Mouse (Mus musculus) heart, embryonic 12.5 days (tissue): ENCODE measurements around the gene Tmem179. TPM values are rescaled to one million over a fixed set of nuclear protein-coding genes. Genes with fewer than 3 reads are reported as not detected.

Experiments
- ATAC-seq: fragments of 200-750 bp; cut with Nextera tagmentation; 2 replicates; pipeline ENCODE4 v1.8.0; 2017; ENCODE audit warnings: moderate TSS enrichment, moderate library complexity; ENCODE audit not compliant: insufficient number of reproducible peaks, low FRiP score
- H3K27ac ChIP-seq: fragments of 300-500 bp; sonication (generic); 2 replicates; pipeline ENCODE4 v1.5.1; 2016; ENCODE audit warnings: mild to moderate bottlenecking, moderate library complexity; ENCODE audit not compliant: poor library complexity, severe bottlenecking
- H3K27me3 ChIP-seq: fragments of 300-500 bp; sonication (generic); replicated peaks from 2 replicates; pipeline ENCODE4 v1.6.1; 2016; ENCODE audit warnings: mild to moderate bottlenecking, moderate library complexity
- H3K36me3 ChIP-seq: fragments of 300-500 bp; sonication (generic); 2 replicates; pipeline ENCODE4 v1.6.1; 2016; ENCODE audit warnings: mild to moderate bottlenecking, moderate library complexity
- H3K4me1 ChIP-seq: fragments of 300-500 bp; sonication (generic); replicated peaks from 2 replicates; pipeline ENCODE4 v1.6.1; 2016; ENCODE audit warnings: mild to moderate bottlenecking
- H3K4me2 ChIP-seq: fragments of 300-500 bp; sonication (generic); 2 replicates; pipeline ENCODE4 v1.6.1; 2016; ENCODE audit warnings: mild to moderate bottlenecking, moderate library complexity
- H3K4me3 ChIP-seq: fragments of 300-500 bp; sonication (generic); 2 replicates; pipeline ENCODE4 v1.5.1; 2016; ENCODE audit warnings: mild to moderate bottlenecking
- H3K9ac ChIP-seq: fragments of 300-500 bp; sonication (generic); 2 replicates; pipeline ENCODE4 v1.6.1; 2016; ENCODE audit warnings: mild to moderate bottlenecking, moderate library complexity
- H3K9me3 ChIP-seq: fragments of 300-500 bp; sonication (generic); replicated peaks from 2 replicates; pipeline ENCODE4 v1.6.1; 2016; ENCODE audit warnings: mild to moderate bottlenecking, moderate library complexity
- WGBS: fragments of 180-500 bp; shearing (Covaris S2); methylation state at CpG from one replicate; pipeline ENCODE4 v1.1.7; 2016; 5-methylcytosine and 5-hydroxymethylcytosine counted together
- polyA plus RNA-seq: library from polyadenylated mRNA; unstranded; fragments of >200 nt; fragmentation: Nextera tagmentation; extraction: Ambion mirVana; gene quantifications from 2 replicates; pipeline ENCODE4 v1.2.1, GENCODE M21; 2016

Gene Tmem179
- polyA plus RNA-seq, 1 experiment from 2014 or later: 0.88 TPM

DNA sequence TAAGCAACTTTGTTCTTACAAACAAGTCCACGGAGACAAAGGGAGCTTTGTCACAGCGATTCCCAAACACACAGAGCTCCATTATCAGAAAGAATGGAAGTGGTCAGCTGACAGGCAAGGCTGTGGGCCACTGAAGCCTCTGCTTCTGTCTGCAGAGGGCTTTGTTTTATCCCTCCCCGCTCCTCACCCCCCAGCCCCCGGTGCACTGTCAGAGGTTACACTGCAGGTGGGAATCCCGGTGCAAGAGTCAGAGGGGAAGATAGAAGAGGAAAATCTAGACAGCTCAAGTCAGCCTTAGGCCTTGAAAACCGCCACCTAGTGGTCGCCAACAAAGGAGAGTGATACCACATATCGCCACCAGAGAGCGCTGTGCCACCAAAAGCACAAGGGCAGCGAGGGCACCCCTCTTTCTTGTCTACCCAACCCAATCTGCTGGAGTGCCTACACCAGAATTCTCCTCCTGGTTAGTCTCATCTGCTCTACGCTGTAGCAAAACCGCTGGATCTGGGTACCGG, 35.4 kb upstream of the Tmem179 start:
- Histone ChIP-seq H3K4me1 (0 out of 2 replicates have a peak, but pooled peaks cover 3% of the 10 kb centered on the region), H3K27ac (no peak overlapping the region), H3K4me2 (no peak overlapping the region), H3K4me3 (no peak overlapping the region), H3K27me3 (0 out of 2 replicates have a peak, but pooled peaks cover under 1% of the 10 kb centered on the region), H3K9me3 (no peaks in the 10 kb centered on the region), H3K9ac (no peak overlapping the region), H3K36me3 (no peaks in the 10 kb centered on the region)
- ATAC-seq: peak; percentile 56; the same call in 1 of the 2 replicates
- WGBS: 7% methylated on average over 13 of the region's 13 CpGs

DNA sequence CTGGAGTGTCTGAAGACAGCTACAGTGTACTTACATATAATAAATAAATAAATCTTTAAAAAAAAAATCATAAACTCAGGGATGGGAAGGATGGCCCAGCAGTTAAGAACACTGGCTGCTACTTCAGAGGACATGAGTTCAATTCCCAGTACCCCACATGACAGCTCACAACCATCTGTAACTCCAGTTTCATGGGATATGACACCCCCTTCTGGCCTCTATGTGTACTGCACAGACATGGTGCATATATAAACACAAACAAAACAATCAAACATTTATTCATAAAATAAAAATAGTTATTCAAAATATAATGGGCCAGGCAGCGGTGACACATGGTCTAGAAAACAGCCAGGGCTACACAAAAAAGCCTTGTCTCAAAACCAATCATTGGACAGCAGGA, 32.7 kb upstream of the Tmem179 start:
- Histone ChIP-seq H3K27me3 (peaks cover 12% of the 10 kb centered on the region; the same call in 1 of the 2 replicates), H3K9ac (no peak overlapping the region), H3K9me3 (no peaks in the 10 kb centered on the region), H3K4me3 (no peak overlapping the region), H3K4me2 (no peak overlapping the region), H3K36me3 (no peaks in the 10 kb centered on the region), H3K27ac (no peak overlapping the region), H3K4me1 (0 out of 2 replicates have a peak, but pooled peaks cover 10% of the 10 kb centered on the region)
- 88% methylated on average over 1 of the region's 1 CpGs for WGBS
- no peak for ATAC-seq

DNA sequence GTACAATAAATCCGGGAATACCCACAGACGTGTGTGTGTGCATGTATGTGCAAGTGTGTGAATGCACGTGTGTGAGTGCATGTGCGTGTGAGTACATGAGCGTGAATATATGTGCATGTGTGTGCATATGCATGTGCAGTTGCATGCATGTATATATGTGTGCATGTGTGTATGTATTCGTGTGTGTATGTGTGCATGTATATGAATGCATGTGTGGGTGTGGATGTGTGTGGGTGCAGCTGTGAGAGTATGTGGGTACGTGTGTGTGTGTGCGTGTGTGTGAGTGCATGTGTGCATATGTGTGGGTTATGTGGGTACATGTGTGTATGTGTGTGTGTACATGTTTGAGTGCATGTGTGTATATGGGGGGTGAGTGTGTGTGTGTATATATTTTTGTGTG, 29.6 kb upstream of the Tmem179 start:
- Histone ChIP-seq H3K4me1 (peaks cover 22% of the 10 kb centered on the region), H3K4me3 (no peak overlapping the region), H3K36me3 (no peaks in the 10 kb centered on the region), H3K4me2 (no peak overlapping the region), H3K27ac (no peak overlapping the region), H3K9me3 (no peaks in the 10 kb centered on the region), H3K9ac (no peak overlapping the region), H3K27me3 (peaks cover 26% of the 10 kb centered on the region; the same call in 1 of the 2 replicates)
- ATAC-seq: no peak
- 90% methylated on average over 8 of the region's 8 CpGs for WGBS

DNA sequence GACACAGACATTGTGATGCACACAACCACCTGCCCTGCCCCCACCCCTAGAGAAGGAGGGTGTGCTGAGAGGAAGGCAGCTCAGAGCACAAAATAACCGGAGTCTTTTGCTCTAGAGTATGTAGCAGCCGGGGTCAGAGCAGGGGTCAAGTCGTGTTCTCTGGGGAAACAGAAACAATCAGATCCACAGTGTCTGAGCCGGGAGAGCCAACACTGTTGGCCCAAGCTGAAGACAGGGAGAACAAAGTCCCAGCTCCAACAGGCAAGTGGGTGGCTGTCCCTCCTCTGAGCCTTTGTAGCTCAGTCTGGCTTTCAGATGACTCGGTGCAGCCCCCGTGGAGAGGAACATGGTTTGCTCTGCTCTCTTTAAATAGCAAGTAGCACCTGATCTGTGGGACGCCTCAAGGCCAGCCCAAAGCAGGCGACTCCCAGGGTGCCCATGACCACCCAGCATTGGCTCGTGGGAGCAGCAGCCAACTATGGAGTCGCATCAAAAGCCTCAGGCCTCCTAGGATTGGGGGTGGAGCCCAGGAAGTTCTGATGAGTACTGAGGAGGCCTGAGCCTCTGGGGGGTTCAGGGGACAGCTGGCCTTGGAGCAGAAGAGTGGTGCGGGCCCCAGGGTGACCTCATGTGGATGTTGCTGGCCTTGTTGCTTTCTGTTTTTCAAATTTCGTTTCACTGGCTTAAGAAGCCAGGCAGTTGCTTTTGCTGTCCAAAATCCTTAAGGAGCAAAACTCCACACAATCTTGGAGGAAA, 28.6 kb upstream of the Tmem179 start:
- no peak for ATAC-seq
- WGBS: 34% methylated on average over 12 of the region's 12 CpGs
- Histone ChIP-seq H3K4me1 (peaks cover 27% of the 10 kb centered on the region), H3K27me3 (peaks cover 26% of the 10 kb centered on the region; the same call in 1 of the 2 replicates), H3K36me3 (no peaks in the 10 kb centered on the region), H3K9me3 (no peaks in the 10 kb centered on the region), H3K27ac (no peak overlapping the region), H3K4me3 (no peak overlapping the region), H3K9ac (no peak overlapping the region), H3K4me2 (no peak overlapping the region)

DNA sequence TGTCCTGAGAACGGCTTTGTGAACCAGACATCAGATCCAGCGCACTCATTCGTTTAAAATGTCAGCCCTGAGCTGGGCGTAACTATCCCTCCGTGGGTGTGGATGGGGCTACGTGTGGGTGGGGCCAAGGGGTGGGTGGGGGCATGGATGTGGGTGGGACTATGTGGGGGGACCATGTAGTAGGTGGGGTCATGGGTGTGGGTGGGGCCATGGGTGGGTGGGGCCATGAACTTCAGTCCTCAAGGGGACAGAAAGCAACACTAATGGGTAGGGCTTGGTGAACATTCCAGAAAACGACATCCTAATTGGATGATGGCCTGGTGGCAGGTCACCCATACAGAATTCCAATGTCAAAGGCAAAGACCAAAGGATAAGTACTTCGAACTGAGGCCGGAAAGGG, 27.4 kb upstream of the Tmem179 start:
- 69% methylated on average over 9 of the region's 9 CpGs for WGBS
- Histone ChIP-seq H3K4me1 (peaks cover 27% of the 10 kb centered on the region), H3K9ac (no peak overlapping the region), H3K36me3 (no peaks in the 10 kb centered on the region), H3K4me2 (no peak overlapping the region), H3K4me3 (no peak overlapping the region), H3K27me3 (peaks cover 31% of the 10 kb centered on the region; the same call in 1 of the 2 replicates), H3K9me3 (no peaks in the 10 kb centered on the region), H3K27ac (no peak overlapping the region)
- no peak for ATAC-seq

DNA sequence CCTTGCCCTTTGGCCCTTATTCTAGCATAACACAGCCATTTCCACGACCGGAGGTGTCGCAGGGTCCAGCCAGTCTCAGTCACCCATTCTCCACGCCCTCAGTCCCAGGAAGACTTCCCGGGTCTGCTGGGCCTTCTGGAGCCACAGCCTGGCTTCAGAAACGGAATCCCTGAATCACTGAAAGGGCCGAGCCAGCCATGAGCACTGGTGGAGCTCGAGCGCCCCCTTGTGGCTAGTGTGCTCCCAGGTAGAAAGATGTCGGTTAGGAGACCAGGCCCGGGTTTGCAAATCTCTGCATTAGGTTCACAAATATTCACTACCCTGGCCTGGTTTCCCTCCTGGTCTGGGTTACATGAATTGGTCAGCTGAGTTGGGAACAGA, 26.4 kb upstream of the Tmem179 start:
- Histone ChIP-seq H3K27me3 (peaks cover 39% of the 10 kb centered on the region), H3K4me1 (peaks cover 27% of the 10 kb centered on the region), H3K4me2 (no peak overlapping the region), H3K27ac (no peak overlapping the region), H3K9ac (no peak overlapping the region), H3K36me3 (no peaks in the 10 kb centered on the region), H3K9me3 (no peaks in the 10 kb centered on the region), H3K4me3 (no peak overlapping the region)
- ATAC-seq: peak; percentile 60
- 6% methylated on average over 11 of the region's 11 CpGs for WGBS

DNA sequence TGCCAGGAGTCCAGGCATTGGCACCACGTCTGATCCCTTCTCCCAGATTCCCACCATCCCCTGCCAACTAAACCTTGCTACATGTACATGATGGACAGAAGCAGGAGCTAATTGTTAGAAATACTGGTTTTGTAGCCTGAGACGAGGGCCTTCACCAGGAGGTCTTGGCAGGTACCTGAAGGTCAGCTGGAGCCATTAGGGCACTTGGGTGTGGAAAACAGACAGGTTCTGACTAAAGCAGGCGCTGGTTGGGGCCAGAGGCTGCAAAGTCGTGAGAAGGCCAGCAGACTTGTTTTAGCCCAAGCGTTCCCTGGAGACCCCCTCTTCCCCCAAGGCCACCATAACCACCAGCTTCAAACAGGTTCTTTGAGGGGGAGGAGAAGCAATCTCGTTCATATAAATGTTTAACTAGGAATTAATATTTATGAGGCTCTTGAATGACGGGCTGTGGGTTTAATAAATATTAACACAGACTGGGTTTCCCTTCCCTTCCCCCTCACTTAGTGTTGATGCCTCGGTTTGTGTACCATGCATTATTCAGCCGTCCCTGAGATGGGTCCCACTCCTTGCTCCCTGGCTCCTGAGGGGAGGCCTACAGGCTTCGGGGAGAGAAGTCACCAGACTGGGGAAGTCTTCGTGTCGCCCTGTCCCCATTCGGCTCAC, 25.8 kb upstream of the Tmem179 start:
- H3K27ac ChIP-seq: no peak overlapping the region
- H3K36me3 ChIP-seq: no peaks in the 10 kb centered on the region
- H3K4me2 ChIP-seq: no peak overlapping the region
- no peak for ATAC-seq
- WGBS: 74% methylated on average over 13 of the region's 13 CpGs
- H3K4me3 ChIP-seq: no peak overlapping the region
- H3K9me3 ChIP-seq: no peaks in the 10 kb centered on the region
- peaks cover 27% of the 10 kb centered on the region for H3K4me1 ChIP-seq
- H3K9ac ChIP-seq: no peak overlapping the region
- H3K27me3 ChIP-seq: peaks cover 39% of the 10 kb centered on the region

DNA sequence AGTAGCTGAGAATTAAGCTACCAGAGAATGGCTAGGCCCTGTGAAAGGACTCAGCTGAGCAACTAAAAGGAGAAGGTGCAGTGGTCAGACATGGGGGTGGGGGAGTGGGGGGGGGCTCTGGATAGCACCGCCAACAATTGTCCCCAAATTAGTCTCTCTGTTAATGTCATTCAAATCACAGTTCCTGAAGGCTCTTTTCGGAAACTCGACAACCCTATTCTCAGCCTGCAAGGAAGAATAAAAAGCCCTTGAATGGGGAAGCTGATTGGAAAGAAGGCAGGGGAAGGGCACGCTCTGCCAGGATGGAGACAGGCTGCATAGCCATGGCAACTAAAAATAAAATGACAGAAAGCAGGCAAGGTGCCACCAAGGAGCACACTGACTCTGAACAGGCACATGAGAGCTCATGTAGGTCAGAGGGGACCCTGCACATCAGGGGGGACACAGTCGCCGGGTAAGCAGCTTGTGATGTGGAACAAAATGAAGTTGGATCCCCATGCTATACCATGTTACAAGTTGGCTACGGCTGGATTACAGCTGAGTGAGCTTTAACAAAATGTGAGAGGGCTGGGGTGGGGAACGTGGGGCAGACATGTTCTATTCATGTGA, 25.0 kb upstream of the Tmem179 start:
- no peak overlapping the region for H3K27ac ChIP-seq
- H3K27me3 ChIP-seq: peaks cover 40% of the 10 kb centered on the region
- no peaks in the 10 kb centered on the region for H3K9me3 ChIP-seq
- H3K4me2 ChIP-seq: no peak overlapping the region
- WGBS: 41% methylated on average over 8 of the region's 8 CpGs
- ATAC-seq: no peak
- no peak overlapping the region for H3K9ac ChIP-seq
- no peak overlapping the region for H3K4me3 ChIP-seq
- no peaks in the 10 kb centered on the region for H3K36me3 ChIP-seq
- peaks cover 27% of the 10 kb centered on the region for H3K4me1 ChIP-seq

DNA sequence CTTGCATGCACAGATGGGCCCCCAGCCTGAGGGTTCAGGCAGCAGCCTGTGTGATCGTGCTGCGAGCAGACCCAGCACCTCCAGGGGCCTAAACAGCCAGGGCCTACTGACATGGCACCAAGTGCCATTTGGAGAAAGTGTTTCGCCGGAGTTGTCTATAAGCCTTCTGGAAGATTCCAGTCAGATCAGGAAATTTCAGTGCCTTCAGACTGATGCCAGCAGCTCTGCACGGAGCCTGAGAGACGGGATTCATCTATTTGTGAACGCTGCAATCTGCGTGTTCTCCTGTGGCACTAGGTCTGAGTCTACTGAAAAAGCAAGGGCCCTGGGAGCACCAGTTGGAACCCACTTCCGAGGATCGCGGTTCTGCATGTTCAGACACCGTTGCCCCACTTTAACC, 23.8 kb upstream of the Tmem179 start:
- 89% methylated on average over 12 of the region's 12 CpGs for WGBS
- no peak for ATAC-seq

DNA sequence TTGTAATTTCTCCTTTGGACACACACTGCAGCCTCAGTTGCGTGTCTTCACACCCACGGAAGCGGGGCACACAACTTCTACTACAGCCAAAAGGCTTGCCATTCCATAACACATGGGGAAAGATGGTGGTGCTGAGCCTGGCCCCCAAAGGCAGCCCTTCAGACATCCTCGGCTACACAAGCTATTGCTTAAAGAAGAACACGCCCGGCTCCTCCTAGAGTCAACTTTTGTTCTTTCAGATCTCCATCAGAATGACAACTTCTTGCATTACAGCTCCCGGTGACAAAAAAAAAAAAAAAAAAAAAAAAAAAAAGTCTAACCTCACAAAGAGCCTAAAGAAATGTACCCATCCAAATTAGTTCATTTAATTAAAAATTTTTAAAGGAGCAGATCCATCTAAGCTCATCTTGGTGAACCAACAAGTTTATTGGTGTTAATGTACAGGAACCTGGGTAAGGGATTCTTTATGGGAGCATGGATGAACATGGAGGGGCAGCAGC, 23.0 kb upstream of the Tmem179 start:
- ATAC-seq: no peak

More for the DNA sequence above, 23.8 kb upstream of the Tmem179 start:
- H3K9ac ChIP-seq: no peak overlapping the region
- no peak overlapping the region for H3K4me2 ChIP-seq
- no peak overlapping the region for H3K27ac ChIP-seq
- H3K4me1 ChIP-seq: peaks cover 26% of the 10 kb centered on the region
- no peak overlapping the region for H3K4me3 ChIP-seq
- H3K36me3 ChIP-seq: no peaks in the 10 kb centered on the region
- peaks cover 37% of the 10 kb centered on the region for H3K27me3 ChIP-seq
- H3K9me3 ChIP-seq: no peaks in the 10 kb centered on the region

DNA sequence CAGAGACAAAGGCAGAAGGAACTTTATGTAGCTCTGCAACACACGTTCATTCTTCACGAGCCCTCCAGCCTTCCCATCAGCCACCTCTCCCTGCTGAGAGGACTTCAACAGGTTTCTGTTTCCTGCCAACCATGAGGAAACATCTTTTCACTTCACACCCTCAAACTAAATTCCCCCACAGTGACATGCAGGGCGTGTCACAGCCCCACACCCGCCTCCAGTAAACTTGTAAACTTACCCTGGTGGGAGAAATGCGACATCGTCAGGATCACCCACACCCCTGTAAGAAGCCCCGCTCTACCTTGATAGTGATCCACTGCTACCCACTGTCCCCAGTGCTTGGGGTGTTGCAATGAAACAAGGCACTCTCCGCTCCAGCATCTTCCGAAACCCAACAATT, 21.8 kb upstream of the Tmem179 start:
- Histone ChIP-seq H3K27me3 (peaks cover 40% of the 10 kb centered on the region), H3K9me3 (no peaks in the 10 kb centered on the region), H3K27ac (no peak overlapping the region), H3K4me2 (no peak overlapping the region), H3K4me3 (no peak overlapping the region), H3K9ac (no peak overlapping the region), H3K36me3 (no peaks in the 10 kb centered on the region), H3K4me1 (peaks cover 22% of the 10 kb centered on the region)
- no peak for ATAC-seq
- WGBS: 79% methylated on average over 9 of the region's 9 CpGs

More for the DNA sequence above, 23.0 kb upstream of the Tmem179 start:
- H3K4me3 ChIP-seq: no peak overlapping the region
- no peak overlapping the region for H3K9ac ChIP-seq
- no peak overlapping the region for H3K4me2 ChIP-seq
- H3K9me3 ChIP-seq: no peaks in the 10 kb centered on the region
- H3K27me3 ChIP-seq: peaks cover 38% of the 10 kb centered on the region
- 85% methylated on average over 7 of the region's 7 CpGs for WGBS
- no peaks in the 10 kb centered on the region for H3K36me3 ChIP-seq
- H3K4me1 ChIP-seq: peaks cover 22% of the 10 kb centered on the region
- H3K27ac ChIP-seq: no peak overlapping the region
